Mouse (Mus musculus) heart, embryonic 15.5 days (tissue): ENCODE measurements at regions not wholly inside any gene's neighbourhood (a gene's known extent, or its start where the extent isn't known, plus 50 kb on each side); places are given as distances from the start of the nearest gene placed in this dataset.

Source experiments
- ATAC-seq: fragments of 200-750 bp; cut with Nextera tagmentation; replicated peaks from 2 replicates; pipeline ENCODE4 v1.8.0; 2017; ENCODE audit warnings: low read depth, moderate TSS enrichment; ENCODE audit not compliant: insufficient number of reproducible peaks, insufficient read depth, low FRiP score
- H3K27ac ChIP-seq: fragments of 300-500 bp; sonication (generic); 2 replicates; pipeline ENCODE4 v1.5.1; 2015; ENCODE audit warnings: mild to moderate bottlenecking, inconsistent platforms
- H3K27me3 ChIP-seq: fragments of 300-500 bp; sonication (generic); 2 replicates; pipeline ENCODE4 v1.6.1; 2015; ENCODE audit warnings: inconsistent platforms
- H3K36me3 ChIP-seq: fragments of 300-500 bp; sonication (generic); 2 replicates; pipeline ENCODE4 v1.6.1; 2015; ENCODE audit warnings: mild to moderate bottlenecking, inconsistent platforms
- H3K4me1 ChIP-seq: fragments of 300-500 bp; sonication (generic); replicated peaks from 2 replicates; pipeline ENCODE4 v1.6.1; 2015; ENCODE audit warnings: inconsistent platforms
- H3K4me2 ChIP-seq: fragments of 300-500 bp; sonication (generic); 2 replicates; pipeline ENCODE4 v1.6.1; 2015; ENCODE audit warnings: inconsistent platforms, mild to moderate bottlenecking, moderate library complexity
- H3K4me3 ChIP-seq: fragments of 300-500 bp; sonication (generic); 2 replicates; pipeline ENCODE4 v1.5.1; 2015; ENCODE audit warnings: mild to moderate bottlenecking, inconsistent platforms
- H3K9ac ChIP-seq: fragments of 300-500 bp; sonication (generic); 2 replicates; pipeline ENCODE4 v1.6.1; 2015; ENCODE audit warnings: mild to moderate bottlenecking, inconsistent platforms
- H3K9me3 ChIP-seq: fragments of 300-500 bp; sonication (generic); replicated peaks from 2 replicates; pipeline ENCODE4 v1.6.1; 2016; ENCODE audit warnings: inconsistent platforms
- WGBS: fragments of 180-500 bp; shearing (Covaris S2); methylation state at CpG from one replicate; pipeline ENCODE4 v1.1.7; 2015; ENCODE audit warnings: mixed read lengths; 5-methylcytosine and 5-hydroxymethylcytosine counted together

DNA sequence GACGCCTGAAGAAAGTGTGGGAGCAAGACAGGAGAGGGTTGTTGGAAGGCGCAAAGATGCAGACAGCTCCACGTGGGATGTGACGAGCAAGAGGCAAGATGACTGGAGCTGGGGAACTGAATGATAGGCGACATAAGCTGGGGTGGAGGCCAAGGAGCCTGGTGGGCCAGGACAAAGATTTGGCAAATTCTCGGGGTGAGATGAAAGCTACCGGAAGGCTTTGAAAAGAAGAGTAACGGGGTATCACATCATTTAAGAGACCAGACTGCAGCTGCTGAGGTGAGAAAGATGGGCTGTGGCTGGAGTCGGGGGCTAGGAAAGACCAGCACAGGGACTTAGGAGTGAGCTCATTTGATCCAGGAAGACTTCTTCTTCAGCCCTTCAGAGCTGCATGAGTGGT is 234.0 kb downstream of the Gm19410 start:
- no peaks in the 10 kb centered on the region for H3K27me3 ChIP-seq
- H3K27ac ChIP-seq = no peak overlapping the region
- no peak overlapping the region for H3K4me3 ChIP-seq
- H3K4me1 ChIP-seq = no peaks in the 10 kb centered on the region
- no peaks in the 10 kb centered on the region for H3K9me3 ChIP-seq
- no peaks in the 10 kb centered on the region for H3K36me3 ChIP-seq
- no peak for ATAC-seq
- H3K9ac ChIP-seq = no peak overlapping the region
- WGBS = 57% methylated on average over 9 of the region's 9 CpGs
- no peak overlapping the region for H3K4me2 ChIP-seq

DNA sequence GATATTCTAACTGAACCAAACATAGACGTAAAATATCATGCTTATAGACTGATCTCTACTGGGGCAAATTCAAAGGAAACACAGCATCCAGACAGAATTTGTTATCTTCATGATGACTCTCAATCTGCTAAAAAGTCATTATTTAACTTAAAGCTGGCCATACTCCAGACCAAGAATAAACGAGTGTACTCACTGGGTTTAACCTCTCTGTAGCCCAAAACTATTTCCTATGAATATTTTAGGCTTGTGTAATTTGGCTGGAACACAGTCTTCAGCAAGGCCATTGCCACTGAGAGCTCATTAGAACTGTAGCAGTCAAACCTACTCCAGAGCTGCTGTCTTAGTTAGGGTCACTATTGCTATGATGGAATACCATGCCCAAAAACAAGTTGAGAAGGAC is 238.8 kb downstream of the Gm19410 start:
- Histone ChIP-seq H3K4me3 (no peak overlapping the region), H3K9ac (no peak overlapping the region), H3K27me3 (no peaks in the 10 kb centered on the region), H3K4me2 (no peak overlapping the region), H3K27ac (no peak overlapping the region), H3K9me3 (no peaks in the 10 kb centered on the region), H3K4me1 (0 out of 2 replicates have a peak, but pooled peaks cover 3% of the 10 kb centered on the region), H3K36me3 (no peaks in the 10 kb centered on the region)
- no peak for ATAC-seq
- WGBS = 57% methylated on average over 2 of the region's 2 CpGs

DNA sequence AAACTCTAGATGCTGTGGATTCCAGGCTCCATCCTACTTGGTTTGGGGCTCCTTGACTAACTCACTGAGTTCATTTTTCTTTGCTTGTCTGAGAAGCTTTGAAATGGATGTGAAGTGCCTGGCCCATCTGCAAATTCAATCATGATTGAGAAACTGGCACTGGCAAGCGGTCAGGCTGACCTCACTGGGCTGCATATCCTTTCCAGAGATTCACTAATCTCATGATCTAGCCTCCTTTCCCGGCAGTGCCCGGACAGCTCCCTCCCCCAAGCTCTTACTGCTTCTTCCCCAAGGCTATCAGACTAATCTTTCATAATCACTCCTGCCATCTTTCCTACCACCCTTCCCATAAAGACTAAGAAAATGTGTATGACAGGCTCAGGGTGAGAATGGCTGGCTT is 239.9 kb downstream of the Gm19410 start:
- WGBS = 49% methylated on average over 3 of the region's 3 CpGs
- Histone ChIP-seq H3K36me3 (no peaks in the 10 kb centered on the region), H3K9ac (no peak overlapping the region), H3K4me1 (0 out of 2 replicates have a peak, but pooled peaks cover 8% of the 10 kb centered on the region), H3K27ac (no peak overlapping the region), H3K27me3 (no peaks in the 10 kb centered on the region), H3K4me2 (no peak overlapping the region), H3K4me3 (no peak overlapping the region), H3K9me3 (no peaks in the 10 kb centered on the region)
- ATAC-seq = no peak

DNA sequence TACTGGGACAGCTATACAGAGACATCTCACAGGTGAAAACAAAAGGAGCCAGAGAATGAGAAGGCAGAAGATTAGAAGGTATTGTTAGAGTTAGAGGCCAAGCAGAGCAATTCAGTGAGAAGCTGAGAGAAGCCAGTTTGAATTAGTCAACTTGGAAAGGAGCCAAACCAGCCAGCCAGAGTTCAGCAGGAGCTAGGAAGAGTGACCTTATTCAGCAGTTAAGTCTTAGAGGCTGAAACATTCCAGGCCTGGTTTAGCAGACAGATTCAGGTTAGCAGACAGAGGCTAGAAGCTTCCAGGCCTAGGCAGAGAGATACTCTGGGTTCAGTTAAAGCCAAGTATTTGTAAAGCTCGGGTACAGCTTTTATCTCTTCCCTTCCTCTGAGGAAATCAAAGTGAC is 242.1 kb downstream of the Gm19410 start:
- H3K4me1 ChIP-seq = 0 out of 2 replicates have a peak, but pooled peaks cover 11% of the 10 kb centered on the region
- H3K9me3 ChIP-seq = no peaks in the 10 kb centered on the region
- no peak overlapping the region for H3K27ac ChIP-seq
- no peak overlapping the region for H3K4me3 ChIP-seq
- no peak for ATAC-seq
- H3K36me3 ChIP-seq = no peaks in the 10 kb centered on the region
- H3K27me3 ChIP-seq = no peaks in the 10 kb centered on the region
- H3K9ac ChIP-seq = no peak overlapping the region
- WGBS = 47% methylated on average over 1 of the region's 1 CpGs
- H3K4me2 ChIP-seq = no peak overlapping the region

DNA sequence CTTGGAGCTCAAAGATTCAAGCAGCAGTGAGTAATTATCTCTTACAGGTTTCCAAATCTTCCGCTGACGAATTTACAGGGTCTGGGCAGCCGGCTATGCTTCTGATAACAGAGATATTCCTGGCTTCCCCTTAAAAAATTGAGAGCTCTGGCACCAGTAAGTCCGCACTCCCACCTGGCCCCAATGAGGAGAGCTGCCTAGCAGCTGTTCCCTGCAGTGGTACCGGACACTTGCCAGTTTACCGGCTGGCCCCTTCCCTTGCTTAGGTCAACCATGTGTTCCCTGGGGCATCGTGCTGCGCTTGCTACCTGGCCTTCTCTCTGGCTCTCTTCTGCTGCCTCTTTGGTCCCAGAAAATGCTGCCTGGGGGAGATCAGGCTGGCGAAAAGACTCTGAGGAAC is 244.0 kb downstream of the Gm19410 start:
- no peak for ATAC-seq
- Histone ChIP-seq H3K27ac (no peak overlapping the region), H3K4me1 (0 out of 2 replicates have a peak, but pooled peaks cover 11% of the 10 kb centered on the region), H3K9ac (no peak overlapping the region), H3K4me3 (no peak overlapping the region), H3K27me3 (no peaks in the 10 kb centered on the region), H3K36me3 (no peaks in the 10 kb centered on the region), H3K4me2 (no peak overlapping the region), H3K9me3 (no peaks in the 10 kb centered on the region)
- WGBS = 49% methylated on average over 9 of the region's 9 CpGs

DNA sequence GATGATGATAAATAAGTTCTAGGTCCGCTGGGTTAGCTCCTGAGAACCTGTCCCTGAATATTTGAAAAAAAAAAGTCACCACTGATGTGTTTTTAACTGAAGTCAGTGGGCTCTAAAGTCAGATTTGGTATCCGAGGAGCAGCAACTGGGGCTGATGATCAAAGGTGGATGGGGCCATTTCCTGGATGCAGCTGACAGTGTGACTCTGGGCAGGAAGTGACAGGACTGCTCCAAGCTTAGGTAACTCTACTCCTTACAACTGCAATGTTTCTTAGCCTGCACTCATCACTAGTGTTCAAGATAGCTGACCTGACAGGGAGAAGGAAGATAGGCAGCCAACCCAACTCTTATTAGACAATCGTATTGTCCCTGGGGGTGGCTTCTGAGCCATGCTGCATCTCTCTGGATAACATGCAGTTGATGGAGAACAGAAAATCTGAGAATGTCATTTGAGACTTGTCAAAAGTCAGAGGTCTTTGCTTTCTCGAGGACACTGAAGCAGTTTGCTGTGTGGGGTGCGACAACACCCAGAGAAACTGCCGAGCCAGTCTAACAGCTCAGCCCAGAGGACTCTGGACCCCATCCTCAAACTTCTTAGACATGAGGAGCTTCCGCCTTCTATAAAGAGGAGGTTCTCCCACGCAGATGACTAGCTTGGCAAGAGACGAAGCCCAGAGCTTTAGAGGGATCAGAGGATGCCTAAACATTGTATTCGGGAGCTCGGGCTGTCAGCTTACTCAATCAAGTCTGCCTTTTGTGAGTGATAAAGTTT is 245.0 kb downstream of the Gm19410 start:
- ATAC-seq = no peak
- H3K4me3 ChIP-seq = no peak overlapping the region
- no peaks in the 10 kb centered on the region for H3K9me3 ChIP-seq
- WGBS = 42% methylated on average over 11 of the region's 11 CpGs
- H3K27me3 ChIP-seq = no peaks in the 10 kb centered on the region
- H3K4me1 ChIP-seq = 0 out of 2 replicates have a peak, but pooled peaks cover 11% of the 10 kb centered on the region
- H3K36me3 ChIP-seq = no peaks in the 10 kb centered on the region
- H3K9ac ChIP-seq = no peak overlapping the region
- H3K4me2 ChIP-seq = no peak overlapping the region
- H3K27ac ChIP-seq = no peak overlapping the region

DNA sequence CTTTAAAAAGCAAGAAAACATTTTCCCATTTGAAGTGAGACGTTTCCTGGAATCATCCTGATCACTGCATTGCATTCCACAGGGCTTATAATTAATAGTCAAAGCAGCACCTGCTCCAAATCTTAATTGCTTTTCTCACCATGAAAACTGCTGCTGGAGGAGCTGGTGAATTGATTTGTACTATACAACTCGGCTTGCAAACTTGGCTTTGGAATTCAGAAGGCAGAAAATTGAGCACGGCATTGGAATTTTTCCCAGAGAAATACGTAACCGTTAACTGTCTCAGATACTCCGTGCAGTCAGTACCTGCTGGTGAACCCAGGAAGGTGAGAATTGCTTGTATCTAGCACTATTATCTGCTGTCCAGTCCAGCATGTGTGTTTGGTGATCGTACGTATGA is 249.3 kb downstream of the Gm19410 start:
- H3K27me3 ChIP-seq = no peaks in the 10 kb centered on the region
- H3K27ac ChIP-seq = no peak overlapping the region
- no peaks in the 10 kb centered on the region for H3K9me3 ChIP-seq
- H3K9ac ChIP-seq = no peak overlapping the region
- no peak overlapping the region for H3K4me2 ChIP-seq
- no peak overlapping the region for H3K4me3 ChIP-seq
- H3K36me3 ChIP-seq = no peaks in the 10 kb centered on the region
- 0 out of 2 replicates have a peak, but pooled peaks cover 4% of the 10 kb centered on the region for H3K4me1 ChIP-seq
- ATAC-seq = no peak
- 75% methylated on average over 8 of the region's 8 CpGs for WGBS

DNA sequence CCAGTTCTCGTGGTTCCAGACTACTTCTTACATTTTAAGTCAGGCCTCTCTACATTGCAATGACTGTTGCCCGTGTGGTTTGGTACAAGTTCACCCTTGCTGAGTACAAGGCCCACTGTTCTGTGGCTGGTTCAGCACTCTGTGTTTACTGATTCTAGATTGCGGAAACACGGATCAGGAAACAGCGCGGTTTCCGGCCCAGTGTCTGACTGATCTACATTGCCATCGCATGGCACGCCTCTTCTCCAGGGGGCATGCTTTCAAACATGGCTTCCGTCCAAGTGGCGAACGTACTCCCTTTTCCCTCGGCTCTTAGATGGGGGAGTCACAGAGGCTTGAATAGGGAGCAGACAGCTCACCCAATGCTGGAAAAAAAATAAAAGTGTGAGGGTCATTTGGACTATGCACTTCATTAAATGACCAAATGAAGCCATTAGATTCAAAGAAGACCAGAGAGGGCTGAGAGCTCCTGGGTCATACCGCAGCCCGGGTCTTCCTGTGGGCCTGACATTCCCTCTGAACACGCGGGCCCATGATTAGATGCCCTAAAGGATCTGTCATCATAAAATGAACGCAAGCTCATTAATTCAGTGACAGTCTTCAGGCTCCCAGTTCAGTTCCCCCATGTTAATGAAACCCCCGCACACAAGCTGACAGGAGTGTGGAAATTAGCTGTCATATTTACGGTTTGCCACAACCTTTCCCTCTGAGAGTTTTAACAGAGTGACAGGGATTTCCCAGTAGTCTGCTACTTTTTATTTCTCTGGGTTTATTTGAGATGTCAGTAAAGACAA is 250.9 kb downstream of the Gm19410 start:
- no peaks in the 10 kb centered on the region for H3K9me3 ChIP-seq
- WGBS = 81% methylated on average over 20 of the region's 20 CpGs
- H3K9ac ChIP-seq = no peak overlapping the region
- ATAC-seq = no peak
- H3K27ac ChIP-seq = no peak overlapping the region
- no peak overlapping the region for H3K4me2 ChIP-seq
- no peak overlapping the region for H3K4me3 ChIP-seq
- H3K4me1 ChIP-seq = no peaks in the 10 kb centered on the region
- H3K36me3 ChIP-seq = no peaks in the 10 kb centered on the region
- H3K27me3 ChIP-seq = no peaks in the 10 kb centered on the region

DNA sequence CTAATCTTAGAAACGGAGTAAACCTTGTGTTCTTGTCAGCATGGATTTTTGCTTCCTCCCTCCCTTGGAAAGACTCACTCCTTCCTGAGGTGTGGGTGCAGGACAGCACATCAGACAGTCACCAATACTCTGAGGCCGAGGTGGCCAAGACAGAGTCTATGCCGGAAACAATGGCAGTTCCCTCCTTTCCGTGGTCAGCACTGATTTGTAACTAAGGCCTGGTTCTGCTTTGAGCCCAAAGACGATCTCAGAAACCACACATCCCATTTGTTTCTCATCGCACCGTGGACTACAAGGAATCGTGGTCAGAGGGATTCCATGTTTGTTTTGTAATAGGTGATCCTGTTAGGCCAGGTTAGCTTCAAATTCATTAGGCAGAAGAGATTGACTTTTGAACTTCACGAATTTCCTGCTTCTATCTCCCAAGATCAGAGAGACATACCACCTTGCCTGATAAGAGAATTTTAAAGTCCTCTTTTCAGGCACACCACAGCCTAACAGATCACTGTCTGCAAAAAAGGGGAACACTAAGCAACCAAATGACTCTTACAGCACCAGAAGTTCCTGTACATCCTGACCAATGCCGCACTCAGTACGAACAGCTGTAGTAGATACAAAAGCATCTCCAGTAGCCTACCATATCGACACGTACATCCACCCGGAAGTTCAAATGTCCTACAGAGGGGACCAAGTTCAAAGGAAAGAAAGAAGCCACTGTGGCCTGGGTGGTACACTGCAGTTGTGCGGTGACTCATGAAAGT is 253.6 kb downstream of the Gm19410 start:
- Histone ChIP-seq H3K4me3 (no peak overlapping the region), H3K9ac (no peak overlapping the region), H3K36me3 (no peaks in the 10 kb centered on the region), H3K4me1 (no peaks in the 10 kb centered on the region), H3K27me3 (no peaks in the 10 kb centered on the region), H3K27ac (no peak overlapping the region), H3K9me3 (no peaks in the 10 kb centered on the region), H3K4me2 (no peak overlapping the region)
- WGBS = 77% methylated on average over 15 of the region's 15 CpGs
- ATAC-seq = no peak

DNA sequence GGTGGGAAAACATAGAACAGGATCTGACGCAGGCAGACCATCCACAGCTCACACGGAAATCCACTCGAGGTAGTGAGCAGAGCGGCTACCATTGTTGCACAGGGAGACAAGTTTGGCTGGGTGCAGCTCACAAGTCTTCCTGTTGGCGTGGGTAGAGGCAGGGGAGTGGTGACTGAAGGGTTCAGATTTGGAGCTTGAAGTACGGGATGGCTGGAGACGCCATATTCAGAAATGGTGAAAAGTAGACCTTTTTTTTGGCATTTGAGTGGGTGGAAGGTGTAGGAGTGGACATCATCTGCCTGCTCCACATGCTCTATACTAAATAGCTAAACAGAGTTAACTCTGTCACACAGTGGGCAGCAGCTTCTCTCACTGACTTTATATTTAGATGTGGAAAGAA is 254.3 kb downstream of the Gm19410 start:
- H3K36me3 ChIP-seq = no peaks in the 10 kb centered on the region
- H3K4me3 ChIP-seq = no peak overlapping the region
- H3K27me3 ChIP-seq = no peaks in the 10 kb centered on the region
- WGBS = 83% methylated on average over 7 of the region's 7 CpGs
- no peaks in the 10 kb centered on the region for H3K9me3 ChIP-seq
- no peaks in the 10 kb centered on the region for H3K4me1 ChIP-seq
- H3K27ac ChIP-seq = no peak overlapping the region
- H3K9ac ChIP-seq = no peak overlapping the region
- no peak for ATAC-seq
- H3K4me2 ChIP-seq = no peak overlapping the region

DNA sequence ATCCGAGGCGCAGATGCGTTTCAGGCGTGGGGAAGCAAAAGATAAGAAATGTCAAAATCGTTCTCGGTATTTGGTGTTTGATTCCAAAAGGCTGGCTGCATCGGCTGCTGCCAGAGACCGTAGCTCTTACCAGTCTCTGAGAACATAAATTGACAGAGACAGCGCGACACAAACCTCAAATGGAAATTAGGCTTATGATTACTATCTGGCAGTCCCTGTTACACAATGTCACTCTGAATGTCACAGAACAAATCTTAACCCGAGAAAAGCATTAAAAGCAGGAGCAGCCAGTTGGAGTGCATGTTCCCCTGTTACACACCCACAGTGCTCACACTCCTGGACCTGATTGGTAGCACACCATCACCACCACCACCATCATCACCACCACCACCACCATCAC is 262.0 kb downstream of the Gm19410 start:
- Histone ChIP-seq H3K36me3 (no peaks in the 10 kb centered on the region), H3K9me3 (no peaks in the 10 kb centered on the region), H3K4me3 (no peak overlapping the region), H3K27ac (no peak overlapping the region), H3K27me3 (no peaks in the 10 kb centered on the region), H3K4me1 (no peaks in the 10 kb centered on the region), H3K4me2 (no peak overlapping the region), H3K9ac (no peak overlapping the region)
- no peak for ATAC-seq
- 70% methylated on average over 11 of the region's 11 CpGs for WGBS
